Mouse (Mus musculus): Measurements from ENCODE around the gene Mpped2.

GRCm38 (mm10) chr2:106789694-106790328 is 96.7 kb downstream of the Mpped2 start:
- TF ChIP-seq ZC3H11A (IDR thresholded peaks at IDR 0.05; ENCODE audit: borderline replicate concordance, low read depth, low read length) (no peak), ZNF384 (IDR thresholded peaks at IDR 0.05; ENCODE audit: low read depth, low read length) (no peak), HCFC1 (IDR thresholded peaks at IDR 0.05; ENCODE audit: borderline replicate concordance, insufficient read depth, low read length) (no peak)

All from ES-E14 (cell line).